Mouse (Mus musculus): ENCODE measurements around the gene Kbtbd12. TPM values are rescaled to one million over a fixed set of nuclear protein-coding genes. Genes with fewer than 3 reads are reported as not detected.
A peak's percentile ranks its signal among the peaks of the same experiment; 100 is the strongest.

Gene Kbtbd12
- polyA plus RNA-seq, 1 experiment from 2014 or later = 1.0 TPM

GRCm38 (mm10) chr6:88522606-88523005 is 115.1 kb downstream of the Kbtbd12 start:
- Histone ChIP-seq H3K9ac (ENCODE audit: low read length) (no peak overlapping the region), H3K27ac (ENCODE audit: low read length) (no peak overlapping the region), H3K36me3 (ENCODE audit: control insufficient read depth, insufficient read depth, low read length) (no peaks in the 10 kb centered on the region), H3K4me2 (ENCODE audit: low read depth, low read length) (no peak overlapping the region), H3K4me3 (ENCODE audit: low read length) (no peak overlapping the region), H3K9me3 (ENCODE audit: control insufficient read depth, low read length) (no peaks in the 10 kb centered on the region), H3K27me3 (ENCODE audit: control insufficient read depth, insufficient read depth, low read depth, low read length) (no peaks in the 10 kb centered on the region), H3K4me1 (replicated peaks; ENCODE audit: control insufficient read depth, insufficient read depth, low read length) (peaks cover 7% of the 10 kb centered on the region)
- ATAC-seq (ENCODE audit: low read depth) = no peak
- WGBS = 56% methylated on average over 3 of the region's 3 CpGs

GRCm38 (mm10) chr6:88521821-88522220 is 115.9 kb downstream of the Kbtbd12 start:
- WGBS = 79% methylated on average over 7 of the region's 7 CpGs
- Histone ChIP-seq H3K27me3 (ENCODE audit: control insufficient read depth, insufficient read depth, low read depth, low read length) (no peaks in the 10 kb centered on the region), H3K9ac (ENCODE audit: low read length) (no peak overlapping the region), H3K4me1 (replicated peaks; ENCODE audit: control insufficient read depth, insufficient read depth, low read length) (peaks cover 13% of the 10 kb centered on the region), H3K9me3 (ENCODE audit: control insufficient read depth, low read length) (no peaks in the 10 kb centered on the region), H3K4me2 (ENCODE audit: low read depth, low read length) (no peak overlapping the region), H3K36me3 (ENCODE audit: control insufficient read depth, insufficient read depth, low read length) (no peaks in the 10 kb centered on the region), H3K4me3 (ENCODE audit: low read length) (no peak overlapping the region), H3K27ac (ENCODE audit: low read length) (no peak overlapping the region)
- ATAC-seq (ENCODE audit: low read depth) = no peak

GRCm38 (mm10) chr6:88518404-88519263 is 119.1 kb downstream of the Kbtbd12 start, which contains the start of gene Sec61a1:
Gene Sec61a1, minus strand, starts transcription at chr6:88518905.
- peak within 1 kb of the TSS; percentile 99 for H3K4me3 ChIP-seq (ENCODE audit: low read length)
- H3K36me3 ChIP-seq (ENCODE audit: control insufficient read depth, insufficient read depth, low read length) = peaks cover 15% of the 10 kb centered on the region
- peak; percentile 99 for ATAC-seq (ENCODE audit: low read depth)
- peak within 1 kb of the TSS; percentile 84 for H3K4me2 ChIP-seq (ENCODE audit: low read depth, low read length)
- H3K9ac ChIP-seq (ENCODE audit: low read length) = peak within 1 kb of the TSS; percentile 98
- H3K27me3 ChIP-seq (ENCODE audit: control insufficient read depth, insufficient read depth, low read depth, low read length) = no peaks in the 10 kb centered on the region
- H3K9me3 ChIP-seq (ENCODE audit: control insufficient read depth, low read length) = no peaks in the 10 kb centered on the region
- H3K27ac ChIP-seq (ENCODE audit: low read length) = peak within 1 kb of the TSS; percentile 87
- peaks cover 17% of the 10 kb centered on the region for H3K4me1 ChIP-seq (replicated peaks; ENCODE audit: control insufficient read depth, insufficient read depth, low read length)
- WGBS = under 1% methylated on average over 71 of the region's 80 CpGs

DNA sequence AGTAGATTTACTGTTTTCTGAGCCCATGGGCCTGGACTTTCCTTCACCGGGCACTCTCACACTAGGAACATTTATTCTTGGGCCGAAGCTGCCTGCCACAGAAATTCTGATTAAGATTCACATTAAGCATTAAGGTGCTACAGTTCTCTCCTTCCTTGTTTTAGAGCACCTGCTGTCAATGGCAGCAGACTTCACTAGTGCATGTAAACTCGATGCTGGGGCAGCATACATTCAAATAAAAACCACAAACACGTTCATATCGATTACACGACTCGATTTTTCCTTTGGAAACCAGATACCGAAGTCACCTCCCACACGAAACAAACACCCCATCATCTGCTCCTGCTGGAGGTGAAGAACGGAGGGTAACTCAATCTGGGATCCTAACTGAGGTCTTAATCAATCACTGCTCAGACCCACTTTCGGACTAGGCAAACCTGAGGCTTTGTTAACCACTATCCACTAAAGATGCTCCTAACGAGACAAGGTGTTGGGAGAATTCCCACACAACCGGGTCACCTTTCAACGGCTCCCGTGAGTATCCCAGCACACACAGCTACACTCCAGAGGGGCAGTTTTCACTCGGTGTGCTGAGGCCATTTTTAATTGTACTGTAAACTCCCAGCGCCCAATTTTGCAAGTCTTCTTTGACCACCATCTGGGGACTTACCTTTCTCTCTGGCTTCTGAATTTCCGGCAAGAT is 119.9 kb downstream of the Kbtbd12 start:
- no peak for ATAC-seq (ENCODE audit: low read depth)
- no peaks in the 10 kb centered on the region for H3K9me3 ChIP-seq (ENCODE audit: control insufficient read depth, low read length)
- H3K27me3 ChIP-seq (ENCODE audit: control insufficient read depth, insufficient read depth, low read depth, low read length) = no peaks in the 10 kb centered on the region
- peaks cover 17% of the 10 kb centered on the region for H3K4me1 ChIP-seq (replicated peaks; ENCODE audit: control insufficient read depth, insufficient read depth, low read length)
- 6% methylated on average over 18 of the region's 18 CpGs for WGBS
- H3K36me3 ChIP-seq (ENCODE audit: control insufficient read depth, insufficient read depth, low read length) = peaks cover 20% of the 10 kb centered on the region
- peak overlapping the region; percentile 98 for H3K9ac ChIP-seq (ENCODE audit: low read length)
- peak overlapping the region; percentile 84 for H3K4me2 ChIP-seq (ENCODE audit: low read depth, low read length)
- peak overlapping the region; percentile 86 for H3K27ac ChIP-seq (ENCODE audit: low read length)
- peak overlapping the region; percentile 99 for H3K4me3 ChIP-seq (ENCODE audit: low read length)

DNA sequence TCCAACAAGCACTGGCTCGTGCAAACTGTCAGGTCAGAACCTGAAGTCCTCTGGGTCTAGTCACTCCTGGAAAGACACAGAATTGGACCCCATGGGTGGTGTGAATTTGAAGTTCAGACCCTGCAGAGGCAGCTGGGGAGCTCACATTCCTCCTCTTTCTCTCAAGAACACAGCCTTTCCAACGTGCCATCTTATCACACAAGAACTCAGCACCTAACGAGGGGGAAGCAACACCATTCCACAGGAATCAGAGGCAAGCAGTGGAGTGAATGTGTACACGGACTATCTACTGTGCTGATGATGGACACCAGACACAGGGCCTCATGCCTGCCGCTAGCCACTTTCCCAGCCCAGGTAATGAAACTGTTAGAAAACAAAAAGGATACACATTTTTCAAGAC is 121.1 kb downstream of the Kbtbd12 start:
- 56% methylated on average over 5 of the region's 5 CpGs for WGBS
- Histone ChIP-seq H3K4me2 (ENCODE audit: low read depth, low read length) (peak overlapping the region; percentile 84), H3K9me3 (ENCODE audit: control insufficient read depth, low read length) (no peaks in the 10 kb centered on the region), H3K36me3 (ENCODE audit: control insufficient read depth, insufficient read depth, low read length) (peaks cover 32% of the 10 kb centered on the region), H3K27me3 (ENCODE audit: control insufficient read depth, insufficient read depth, low read depth, low read length) (no peaks in the 10 kb centered on the region), H3K9ac (ENCODE audit: low read length) (peak overlapping the region; percentile 98), H3K4me3 (ENCODE audit: low read length) (peak overlapping the region; percentile 99), H3K27ac (ENCODE audit: low read length) (no peak overlapping the region), H3K4me1 (replicated peaks; ENCODE audit: control insufficient read depth, insufficient read depth, low read length) (peaks cover 17% of the 10 kb centered on the region)
- ATAC-seq (ENCODE audit: low read depth) = no peak

DNA sequence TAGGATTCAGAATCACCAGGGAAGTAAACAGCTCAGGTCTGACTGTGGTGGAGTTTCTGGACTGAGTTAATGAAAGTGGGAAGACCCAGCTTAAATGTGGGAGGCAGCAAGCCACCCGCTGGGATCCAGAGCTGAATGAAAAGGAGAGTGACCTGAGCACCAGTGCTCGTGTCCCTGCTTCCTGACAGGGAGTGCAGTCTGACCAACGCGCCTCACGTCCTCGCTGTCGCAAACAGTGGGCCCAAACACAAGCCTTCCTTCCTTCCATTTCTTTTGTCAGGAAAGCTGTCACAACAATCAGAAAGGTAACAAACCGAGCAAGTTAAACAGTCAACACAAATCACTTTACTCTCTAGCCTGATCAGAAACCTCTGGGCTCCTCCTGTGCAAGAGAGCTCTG is 121.8 kb downstream of the Kbtbd12 start:
- Histone ChIP-seq H3K4me1 (replicated peaks; ENCODE audit: control insufficient read depth, insufficient read depth, low read length) (peaks cover 17% of the 10 kb centered on the region), H3K4me2 (ENCODE audit: low read depth, low read length) (no peak overlapping the region), H3K27ac (ENCODE audit: low read length) (no peak overlapping the region), H3K9ac (ENCODE audit: low read length) (no peak overlapping the region), H3K4me3 (ENCODE audit: low read length) (no peak overlapping the region), H3K27me3 (ENCODE audit: control insufficient read depth, insufficient read depth, low read depth, low read length) (no peaks in the 10 kb centered on the region), H3K36me3 (ENCODE audit: control insufficient read depth, insufficient read depth, low read length) (peaks cover 32% of the 10 kb centered on the region), H3K9me3 (ENCODE audit: control insufficient read depth, low read length) (no peaks in the 10 kb centered on the region)
- ATAC-seq (ENCODE audit: low read depth) = no peak
- 74% methylated on average over 8 of the region's 8 CpGs for WGBS

DNA sequence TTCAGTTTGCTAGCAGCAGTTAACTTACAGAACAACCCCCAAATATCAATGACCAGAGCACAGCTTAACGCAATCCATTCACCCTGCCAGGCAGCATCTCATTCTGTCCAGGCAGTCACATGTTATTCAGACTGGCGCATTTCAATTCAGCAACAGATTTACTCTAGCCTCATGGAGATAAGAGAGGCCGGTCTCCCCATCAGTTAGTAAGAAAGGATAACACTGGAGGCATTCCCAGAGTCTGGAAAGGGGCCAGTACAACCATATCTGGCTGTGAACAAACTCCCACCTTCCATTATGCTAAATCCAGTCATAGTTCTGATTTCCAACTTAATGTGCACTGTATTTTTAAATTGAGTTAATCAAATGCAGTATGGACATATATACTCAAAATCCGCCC is 123.2 kb downstream of the Kbtbd12 start:
- ATAC-seq (ENCODE audit: low read depth) = no peak

GRCm38 (mm10) chr6:88513984-88514383 is 123.8 kb downstream of the Kbtbd12 start:
- H3K9me3 ChIP-seq (ENCODE audit: control insufficient read depth, low read length) = no peaks in the 10 kb centered on the region
- 86% methylated on average over 8 of the region's 8 CpGs for WGBS
- ATAC-seq (ENCODE audit: low read depth) = no peak
- no peak overlapping the region for H3K9ac ChIP-seq (ENCODE audit: low read length)
- no peak overlapping the region for H3K4me3 ChIP-seq (ENCODE audit: low read length)
- peaks cover 13% of the 10 kb centered on the region for H3K4me1 ChIP-seq (replicated peaks; ENCODE audit: control insufficient read depth, insufficient read depth, low read length)
- H3K4me2 ChIP-seq (ENCODE audit: low read depth, low read length) = no peak overlapping the region
- H3K27me3 ChIP-seq (ENCODE audit: control insufficient read depth, insufficient read depth, low read depth, low read length) = no peaks in the 10 kb centered on the region
- H3K27ac ChIP-seq (ENCODE audit: low read length) = no peak overlapping the region
- H3K36me3 ChIP-seq (ENCODE audit: control insufficient read depth, insufficient read depth, low read length) = peaks cover 48% of the 10 kb centered on the region

More for the DNA sequence above, 123.2 kb downstream of the Kbtbd12 start:
- H3K27ac ChIP-seq (ENCODE audit: low read length) = no peak overlapping the region
- no peaks in the 10 kb centered on the region for H3K9me3 ChIP-seq (ENCODE audit: control insufficient read depth, low read length)
- peaks cover 15% of the 10 kb centered on the region for H3K4me1 ChIP-seq (replicated peaks; ENCODE audit: control insufficient read depth, insufficient read depth, low read length)
- peaks cover 45% of the 10 kb centered on the region for H3K36me3 ChIP-seq (ENCODE audit: control insufficient read depth, insufficient read depth, low read length)
- H3K4me2 ChIP-seq (ENCODE audit: low read depth, low read length) = no peak overlapping the region
- 78% methylated on average over 4 of the region's 4 CpGs for WGBS
- H3K4me3 ChIP-seq (ENCODE audit: low read length) = no peak overlapping the region
- no peak overlapping the region for H3K9ac ChIP-seq (ENCODE audit: low read length)
- H3K27me3 ChIP-seq (ENCODE audit: control insufficient read depth, insufficient read depth, low read depth, low read length) = no peaks in the 10 kb centered on the region

DNA sequence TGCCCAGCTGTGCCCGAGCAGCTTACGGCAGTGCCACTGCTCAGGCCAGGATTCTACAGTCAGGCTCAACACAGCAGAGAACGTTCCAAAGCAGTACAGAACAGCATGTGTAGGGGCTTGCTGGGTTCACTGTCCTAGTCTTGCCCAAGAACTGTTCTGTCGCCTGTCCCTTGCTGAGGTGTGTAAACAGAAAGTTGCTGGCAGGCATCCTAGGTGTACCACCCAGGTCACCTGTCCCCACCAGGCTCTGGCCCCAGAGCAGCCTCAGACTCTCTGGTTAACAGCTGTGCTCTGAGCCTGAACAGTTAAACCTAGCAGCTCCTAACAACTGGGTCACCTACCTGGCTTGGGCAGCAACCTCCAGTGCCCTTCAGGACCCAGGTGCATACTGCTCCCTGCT is 134.7 kb downstream of the Kbtbd12 start:
- Histone ChIP-seq H3K36me3 (ENCODE audit: control insufficient read depth, insufficient read depth, low read length) (peaks cover 50% of the 10 kb centered on the region), H3K9ac (ENCODE audit: low read length) (no peak overlapping the region), H3K4me3 (ENCODE audit: low read length) (no peak overlapping the region), H3K4me1 (replicated peaks; ENCODE audit: control insufficient read depth, insufficient read depth, low read length) (peaks cover 8% of the 10 kb centered on the region; the same call in 1 of the 2 replicates), H3K4me2 (ENCODE audit: low read depth, low read length) (no peak overlapping the region), H3K27ac (ENCODE audit: low read length) (no peak overlapping the region), H3K27me3 (ENCODE audit: control insufficient read depth, insufficient read depth, low read depth, low read length) (no peaks in the 10 kb centered on the region), H3K9me3 (ENCODE audit: control insufficient read depth, low read length) (no peaks in the 10 kb centered on the region)
- WGBS = 88% methylated on average over 4 of the region's 4 CpGs
- no peak for ATAC-seq (ENCODE audit: low read depth)
